Mouse (Mus musculus) neutrophil, adult 59 days (primary cell): ENCODE measurements around the gene Scn1a. TPM values are rescaled to one million over a fixed set of nuclear protein-coding genes. Genes with fewer than 3 reads are reported as not detected.

Source experiments
- total RNA-seq, 2 experiments: library from RNA; stranded (reverse); gene quantifications; 1 replicate in 1 of 2; 2 replicates in 1 of 2; pipeline ENCODE4 v1.2.4; 2023

Scn1a gene
- not detected for total RNA-seq

DNA sequence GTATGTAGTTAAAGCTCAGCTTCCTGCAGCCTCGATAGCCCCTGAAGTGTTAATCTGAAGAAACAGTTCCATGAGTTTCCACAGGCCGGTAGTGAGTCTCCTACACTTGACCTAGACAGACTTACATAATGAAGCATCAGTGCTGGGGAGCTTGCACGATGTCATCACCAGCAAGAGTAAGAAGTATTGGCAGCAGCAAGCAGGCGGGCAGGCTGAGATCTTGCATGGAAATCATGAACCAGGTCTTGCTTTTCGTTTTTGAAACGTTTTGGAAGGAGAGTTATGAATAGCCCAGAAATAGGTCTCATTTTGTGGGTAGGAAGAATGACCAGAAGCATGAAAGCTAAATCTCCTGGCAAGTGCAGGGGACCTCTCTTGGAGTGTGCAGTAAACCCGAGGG is at the start of gene Scn1a:
Scn1a (minus strand) TSS at position 130 of the 400 bp plus-strand sequence.

DNA sequence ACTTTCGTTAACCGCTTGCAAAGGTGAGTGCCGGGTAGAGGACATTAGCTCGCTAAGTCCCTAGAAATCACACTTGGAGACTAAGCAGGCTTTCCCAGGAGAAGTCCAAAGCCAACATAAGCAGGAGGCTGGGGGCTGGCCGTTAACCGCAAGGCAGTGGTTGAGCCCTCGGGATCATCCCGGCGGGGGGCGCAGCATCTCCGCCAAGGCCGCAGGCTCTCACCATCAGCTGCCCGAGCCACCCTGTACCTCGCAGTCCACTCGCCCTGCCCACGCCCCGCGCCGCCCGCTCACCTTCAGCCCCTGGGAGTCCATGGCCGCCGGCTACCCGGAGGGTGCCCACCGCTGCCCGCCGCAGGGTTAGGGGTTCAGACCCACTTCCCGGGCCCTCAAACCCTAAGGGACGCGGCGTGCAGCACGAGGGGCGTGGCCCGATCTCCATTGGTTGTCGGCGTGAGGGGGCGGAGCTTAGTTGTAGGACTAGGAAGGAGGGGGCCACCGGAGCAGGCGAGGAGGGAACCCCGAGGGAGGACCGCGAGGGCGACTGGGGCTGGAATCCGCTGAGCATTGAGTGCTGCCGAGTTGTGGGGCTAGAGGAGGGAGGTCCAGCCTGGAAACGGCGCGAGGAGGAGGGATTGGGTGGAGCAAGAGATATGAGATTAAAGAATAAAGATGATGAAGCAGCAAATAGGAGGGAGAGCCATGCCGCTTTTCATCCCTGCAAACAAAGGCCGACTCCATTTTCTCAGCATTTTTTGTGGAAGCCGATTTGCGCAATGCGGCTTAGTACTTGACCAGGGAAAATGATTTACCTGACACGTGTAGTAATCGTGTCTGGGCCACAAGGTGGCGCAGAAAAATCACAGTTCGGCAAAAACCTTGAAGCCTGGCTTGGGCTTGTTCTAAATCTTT is 184.2 kb downstream of the Scn1a start, which contains the start of gene Ttc21b:
Ttc21b (minus strand) TSS at position 398 of the 912 bp plus-strand sequence.

Other genes starting within 250 kb of the Scn1a start
- gene Ttc21b, start 184.2 kb downstream of the Scn1a start, total RNA-seq, result 1 to 10 TPM in 1 of 2 experiments, under 1 TPM in 1; 0.75 to 1.1 TPM
- gene Scn9a, start 194.1 kb upstream of the Scn1a start, total RNA-seq, result not detected